Mouse (Mus musculus) lung, postnatal 0 days (tissue): ENCODE results near the gene Htr1f. TPM values are rescaled to one million over a fixed set of nuclear protein-coding genes. Genes with fewer than 3 reads are reported as not detected.

Experiments
- ATAC-seq: fragments of 200-750 bp; cut with Nextera tagmentation; 2 replicates; pipeline ENCODE4 v1.8.0; 2017; ENCODE audit warnings: moderate library complexity
- DNase-seq: peaks from one replicate; pipeline ENCODE4 v3.0.0-alpha.2; 2016; ENCODE audit warnings: low spot score
- H3K27ac ChIP-seq: fragments of 300-500 bp; sonication (generic); 2 replicates; pipeline ENCODE4 v1.5.1; 2014; ENCODE audit warnings: antibody characterized with exemption, mild to moderate bottlenecking, low read length, mixed read lengths
- H3K27me3 ChIP-seq: fragments of 300-500 bp; sonication (generic); replicated peaks from 2 replicates; pipeline ENCODE4 v1.6.1; 2014; ENCODE audit warnings: low read length, mixed read lengths; ENCODE audit not compliant: insufficient read depth
- H3K36me3 ChIP-seq: fragments of 300-500 bp; sonication (generic); 2 replicates; pipeline ENCODE4 v1.6.1; 2014; ENCODE audit warnings: low read length, mixed read lengths; ENCODE audit not compliant: insufficient read depth
- H3K4me1 ChIP-seq: fragments of 300-500 bp; sonication (generic); 2 replicates; pipeline ENCODE4 v1.6.1; 2014; ENCODE audit warnings: antibody characterized with exemption, low read depth, low read length, mixed read lengths; ENCODE audit not compliant: insufficient read depth
- H3K4me2 ChIP-seq: fragments of 300-500 bp; sonication (generic); replicated peaks from 2 replicates; pipeline ENCODE4 v1.6.1; 2014; ENCODE audit warnings: low read depth, mild to moderate bottlenecking, low read length, moderate library complexity, mixed read lengths
- H3K4me3 ChIP-seq: fragments of 300-500 bp; sonication (generic); 2 replicates; pipeline ENCODE4 v1.5.1; 2014; ENCODE audit warnings: low read depth, low read length
- H3K9ac ChIP-seq: fragments of 300-500 bp; sonication (generic); replicated peaks from 2 replicates; pipeline ENCODE4 v1.6.1; 2014; ENCODE audit warnings: low read depth, mild to moderate bottlenecking
- H3K9me3 ChIP-seq: fragments of 300-500 bp; sonication (generic); 2 replicates; pipeline ENCODE4 v1.6.1; 2016; ENCODE audit warnings: low read length, mixed read lengths
- CTCF ChIP-seq: IDR thresholded peaks from 2 replicates; pipeline ENCODE4 v1.5.1; 2016; ENCODE audit warnings: antibody characterized with exemption, mild to moderate bottlenecking
- EP300 ChIP-seq: IDR thresholded peaks from 2 replicates; pipeline ENCODE4 v1.6.1; 2016; ENCODE audit warnings: antibody characterized with exemption, mild to moderate bottlenecking, control low read depth
- WGBS: fragments of 180-500 bp; shearing (Covaris S2); extraction: QIAGEN DNeasy Blood & Tissue Kit; methylation state at CpG from one replicate; pipeline ENCODE4 v1.1.7; 2014; 5-methylcytosine and 5-hydroxymethylcytosine counted together
- polyA plus RNA-seq: library from polyadenylated mRNA; unstranded; fragments of >200 nt; fragmentation: Nextera tagmentation; extraction: Ambion mirVana; gene quantifications from 2 replicates; pipeline ENCODE4 v1.2.1, GENCODE M21; 2015

The Htr1f gene
- polyA plus RNA-seq, 1 experiment from 2014 or later = not detected

DNA sequence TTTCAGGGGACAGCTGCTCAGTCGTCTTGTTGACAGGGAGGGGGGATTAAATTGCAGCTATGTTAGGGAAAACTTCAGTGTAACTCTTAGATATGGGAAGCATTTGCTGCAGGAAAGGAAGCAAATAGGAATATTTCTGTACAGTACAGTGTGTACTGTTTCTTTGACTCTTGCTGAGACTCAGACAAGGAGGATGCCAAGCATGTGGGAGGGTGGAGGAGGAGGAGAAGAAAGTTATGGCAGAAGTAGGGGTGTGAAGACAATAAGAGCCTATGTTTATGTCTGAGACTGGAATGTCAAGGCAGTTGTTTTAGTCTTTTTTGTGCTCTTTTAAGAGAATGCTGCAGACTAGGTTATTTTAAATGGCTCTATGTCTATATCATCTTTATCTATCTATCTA lies 171.6 kb downstream of the Htr1f start:
- Histone ChIP-seq H3K9ac (no peak overlapping the region), H3K4me2 (no peak overlapping the region), H3K27me3 (no peaks in the 10 kb centered on the region), H3K4me1 (no peaks in the 10 kb centered on the region), H3K36me3 (no peaks in the 10 kb centered on the region), H3K27ac (no peak overlapping the region), H3K4me3 (no peak overlapping the region), H3K9me3 (no peaks in the 10 kb centered on the region)
- ATAC-seq (no peak), DNase-seq (no peak)
- no peak for TF ChIP-seq EP300
- TF ChIP-seq CTCF = no peak
- WGBS = 49% methylated on average over 1 of the region's 1 CpGs

DNA sequence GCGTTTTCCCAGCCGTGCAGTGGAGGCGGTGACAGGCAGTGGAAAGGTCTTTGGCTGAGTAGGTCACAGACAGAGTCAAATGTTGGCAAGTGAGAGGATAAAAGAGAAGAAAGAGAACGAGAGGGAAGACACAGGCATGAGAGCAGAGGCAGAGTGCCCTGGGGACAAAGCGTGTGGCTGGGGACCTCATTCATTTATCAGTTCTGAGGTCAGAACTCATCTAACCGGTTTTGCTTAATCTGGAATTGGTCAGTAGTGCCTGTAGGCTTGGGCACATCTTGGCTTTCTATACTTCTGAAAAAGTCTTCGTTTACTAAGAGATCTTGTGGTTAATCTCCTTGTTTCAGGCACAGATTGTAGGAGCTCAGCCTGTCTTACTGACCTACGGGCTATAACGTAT lies 182.2 kb downstream of the Htr1f start:
- no peak for DNase-seq
- 30% methylated on average over 9 of the region's 9 CpGs for WGBS
- H3K4me3 ChIP-seq = no peak overlapping the region
- no peaks in the 10 kb centered on the region for H3K9me3 ChIP-seq
- no peak overlapping the region for H3K9ac ChIP-seq
- H3K4me1 ChIP-seq = no peaks in the 10 kb centered on the region
- H3K36me3 ChIP-seq = no peaks in the 10 kb centered on the region
- H3K27me3 ChIP-seq = no peaks in the 10 kb centered on the region
- no peak overlapping the region for H3K4me2 ChIP-seq
- TF ChIP-seq EP300 (no peak), CTCF (no peak)
- no peak overlapping the region for H3K27ac ChIP-seq
- no peak for ATAC-seq

DNA sequence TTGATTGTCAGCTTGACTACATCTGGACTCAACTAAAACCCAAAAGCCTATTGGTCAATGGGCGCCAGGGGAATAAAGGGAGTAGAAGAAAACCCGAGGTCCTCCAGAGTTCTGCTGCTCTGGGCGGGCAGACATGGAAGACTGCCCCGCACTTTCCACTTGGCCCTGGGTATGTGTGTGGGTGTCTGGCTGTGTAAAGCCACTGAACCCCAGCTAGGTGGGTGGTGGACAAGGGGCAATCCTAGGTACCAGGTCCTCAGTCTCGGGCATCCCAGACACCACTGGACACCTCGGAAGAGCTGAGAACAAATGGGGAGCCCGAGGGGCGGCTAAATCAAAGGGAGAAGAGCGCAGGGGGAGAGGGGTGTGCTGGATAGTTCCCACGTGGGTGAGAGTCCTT lies 196.9 kb downstream of the Htr1f start:
- H3K27ac ChIP-seq = no peak overlapping the region
- H3K4me3 ChIP-seq = no peak overlapping the region
- WGBS = 82% methylated on average over 10 of the region's 10 CpGs
- TF ChIP-seq CTCF (no peak), EP300 (no peak)
- H3K4me2 ChIP-seq = no peak overlapping the region
- H3K36me3 ChIP-seq = no peaks in the 10 kb centered on the region
- ATAC-seq (no peak), DNase-seq (no peak)
- H3K9me3 ChIP-seq = no peaks in the 10 kb centered on the region
- no peaks in the 10 kb centered on the region for H3K27me3 ChIP-seq
- no peaks in the 10 kb centered on the region for H3K4me1 ChIP-seq
- no peak overlapping the region for H3K9ac ChIP-seq

DNA sequence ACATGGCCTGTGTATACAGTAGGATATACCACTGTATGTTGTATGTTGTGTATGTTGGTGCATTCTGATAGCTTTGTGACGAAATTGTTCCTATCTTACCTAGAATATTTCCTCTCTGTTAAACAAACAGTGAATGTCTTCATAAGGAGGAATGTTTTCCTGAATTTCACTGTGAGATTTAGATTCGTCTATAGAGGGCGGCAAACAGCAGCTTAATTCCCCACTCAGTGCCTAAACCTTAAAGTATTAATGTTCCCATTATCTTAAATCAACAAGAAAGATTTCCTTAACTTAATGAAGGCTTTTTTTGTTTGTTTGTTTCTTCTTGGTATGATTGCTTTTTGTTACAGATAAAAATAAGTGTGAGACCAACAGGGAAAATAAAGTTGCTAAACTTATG lies 198.5 kb downstream of the Htr1f start:
- Histone ChIP-seq H3K9ac (no peak overlapping the region), H3K9me3 (no peaks in the 10 kb centered on the region), H3K4me3 (no peak overlapping the region), H3K4me1 (no peaks in the 10 kb centered on the region), H3K4me2 (no peak overlapping the region), H3K27ac (no peak overlapping the region), H3K27me3 (no peaks in the 10 kb centered on the region), H3K36me3 (no peaks in the 10 kb centered on the region)
- ATAC-seq = no peak
- DNase-seq = no peak
- 5% methylated on average over 3 of the region's 3 CpGs for WGBS
- TF ChIP-seq CTCF = peak; percentile 56
- no peak for TF ChIP-seq EP300

DNA sequence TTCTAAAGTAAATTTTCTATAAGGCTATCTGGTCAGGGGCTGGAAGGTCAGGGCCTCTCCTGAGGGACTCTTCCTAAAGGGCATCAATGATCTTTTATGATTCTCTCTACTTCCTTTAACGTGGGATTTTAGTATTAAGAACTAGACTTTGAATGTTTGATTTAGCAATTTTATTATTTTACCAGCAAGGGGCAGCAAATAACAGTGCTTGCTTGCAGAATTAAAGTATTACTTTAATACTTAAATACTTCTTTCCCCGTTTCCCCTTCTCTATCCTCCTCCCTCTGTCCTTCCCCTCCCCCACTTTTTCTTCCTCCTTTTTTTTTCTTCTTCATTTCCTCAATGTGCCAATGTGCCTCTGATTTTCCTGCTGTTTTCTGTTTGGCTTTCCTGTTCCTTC lies 202.3 kb downstream of the Htr1f start:
- Histone ChIP-seq H3K4me2 (no peak overlapping the region), H3K27me3 (no peaks in the 10 kb centered on the region), H3K27ac (no peak overlapping the region), H3K4me3 (no peak overlapping the region), H3K36me3 (no peaks in the 10 kb centered on the region), H3K9me3 (no peaks in the 10 kb centered on the region), H3K9ac (no peak overlapping the region), H3K4me1 (no peaks in the 10 kb centered on the region)
- ATAC-seq (no peak), DNase-seq (no peak)
- WGBS = 32% methylated on average over 2 of the region's 2 CpGs
- TF ChIP-seq CTCF (peak; percentile 13; the same call in 1 of the 2 replicates), EP300 (no peak)

DNA sequence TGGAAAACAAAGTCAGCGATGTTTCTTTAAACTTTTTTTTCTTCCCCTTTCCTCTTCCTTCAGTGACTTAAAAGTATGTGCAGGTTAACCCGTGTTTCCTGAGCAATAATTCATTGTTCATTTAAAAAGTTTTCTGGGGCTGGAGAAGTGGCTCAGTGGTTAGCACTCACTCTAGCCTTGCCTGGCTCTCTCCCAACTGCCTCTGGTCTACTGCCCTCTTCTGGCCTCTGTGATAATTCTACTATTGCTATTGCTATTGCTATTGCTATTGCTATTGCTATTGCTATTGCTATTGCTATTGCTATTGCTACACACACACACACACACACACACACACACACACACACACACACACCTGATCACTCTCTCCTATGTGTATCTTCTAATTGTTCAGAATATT lies 206.6 kb downstream of the Htr1f start:
- 44% methylated on average over 2 of the region's 2 CpGs for WGBS
- peak; percentile 32 for DNase-seq
- no peak overlapping the region for H3K27ac ChIP-seq
- TF ChIP-seq CTCF (peak; percentile 64), EP300 (no peak)
- H3K4me2 ChIP-seq = no peak overlapping the region
- no peaks in the 10 kb centered on the region for H3K36me3 ChIP-seq
- H3K9me3 ChIP-seq = no peaks in the 10 kb centered on the region
- no peaks in the 10 kb centered on the region for H3K27me3 ChIP-seq
- ATAC-seq = no peak
- no peak overlapping the region for H3K4me3 ChIP-seq
- H3K9ac ChIP-seq = no peak overlapping the region
- H3K4me1 ChIP-seq = no peaks in the 10 kb centered on the region

DNA sequence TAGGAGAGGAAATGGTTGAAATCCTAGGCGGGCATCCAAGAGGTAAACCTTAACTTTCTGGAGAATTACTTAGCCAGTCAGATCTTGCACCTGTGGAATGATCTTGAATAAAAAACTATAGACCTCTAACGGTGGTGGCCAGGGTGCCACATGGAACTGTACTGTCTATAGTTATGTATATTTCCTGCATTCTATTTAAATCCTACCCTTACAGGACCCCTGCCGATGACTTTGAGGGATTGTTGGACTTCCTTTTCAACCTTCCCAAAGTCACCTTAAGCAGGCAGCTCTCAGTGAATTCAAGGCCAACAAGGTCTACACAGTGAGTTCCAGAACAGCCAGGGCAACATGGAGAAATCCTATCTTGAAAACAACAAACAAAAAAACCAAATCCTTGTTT lies 216.2 kb downstream of the Htr1f start:
- H3K4me2 ChIP-seq = no peak overlapping the region
- H3K4me3 ChIP-seq = no peak overlapping the region
- TF ChIP-seq CTCF = no peak
- no peak for TF ChIP-seq EP300
- no peaks in the 10 kb centered on the region for H3K27me3 ChIP-seq
- DNase-seq = no peak
- H3K9ac ChIP-seq = no peak overlapping the region
- H3K27ac ChIP-seq = no peak overlapping the region
- peaks cover under 1% of the 10 kb centered on the region; the same call in 1 of the 2 replicates for H3K4me1 ChIP-seq
- no peaks in the 10 kb centered on the region for H3K36me3 ChIP-seq
- ATAC-seq = no peak
- H3K9me3 ChIP-seq = no peaks in the 10 kb centered on the region
- 86% methylated on average over 3 of the region's 3 CpGs for WGBS
